Mouse (Mus musculus) G1E (cell line): Measurements from ENCODE around the gene Zfp992.
"Not testable (repeated sequence)": the region's sequence is repeated elsewhere in the genome, so short reads cannot be mapped to it uniquely, and the experiment has no call there.

Experiments
- CTCF ChIP-seq: IDR thresholded peaks from 2 replicates; pipeline ENCODE4 v1.5.1; 2012; ENCODE audit warnings: low read depth, low read length, inconsistent platforms, mixed read lengths
- GATA1 ChIP-seq: IDR thresholded peaks from 2 replicates; pipeline ENCODE4 v1.6.1; 2012; ENCODE audit warnings: borderline replicate concordance, low read length, inconsistent platforms, mixed read lengths
- GATA2 ChIP-seq: IDR thresholded peaks from 2 replicates; pipeline ENCODE4 v1.6.1; 2012; ENCODE audit warnings: low read depth, low read length, inconsistent platforms, borderline replicate concordance
- POLR2AphosphoS5 ChIP-seq: IDR thresholded peaks from 2 replicates; pipeline ENCODE4 v1.6.1; 2012; ENCODE audit warnings: low read depth, low read length, inconsistent platforms; ENCODE audit not compliant: insufficient replicate concordance
- TAL1 ChIP-seq: conservative IDR thresholded peaks from 2 replicates; pipeline ENCODE4 v1.6.1; 2012; ENCODE audit warnings: low read depth, low read length, inconsistent platforms, mixed read lengths

GRCm38 (mm10) chr4:146437256-146437655 is 11.6 kb upstream of the Zfp992 start:
- not testable (repeated sequence) for TF ChIP-seq CTCF, POLR2AphosphoS5, GATA1, TAL1, GATA2
